Mouse (Mus musculus): ENCODE results near the gene Kcna5. TPM values are rescaled to one million over a fixed set of nuclear protein-coding genes. Genes with fewer than 3 reads are reported as not detected.

Gene Kcna5
- total and polyA plus RNA-seq, 2 experiments: under 0.01 TPM; not detected in 1

DNA sequence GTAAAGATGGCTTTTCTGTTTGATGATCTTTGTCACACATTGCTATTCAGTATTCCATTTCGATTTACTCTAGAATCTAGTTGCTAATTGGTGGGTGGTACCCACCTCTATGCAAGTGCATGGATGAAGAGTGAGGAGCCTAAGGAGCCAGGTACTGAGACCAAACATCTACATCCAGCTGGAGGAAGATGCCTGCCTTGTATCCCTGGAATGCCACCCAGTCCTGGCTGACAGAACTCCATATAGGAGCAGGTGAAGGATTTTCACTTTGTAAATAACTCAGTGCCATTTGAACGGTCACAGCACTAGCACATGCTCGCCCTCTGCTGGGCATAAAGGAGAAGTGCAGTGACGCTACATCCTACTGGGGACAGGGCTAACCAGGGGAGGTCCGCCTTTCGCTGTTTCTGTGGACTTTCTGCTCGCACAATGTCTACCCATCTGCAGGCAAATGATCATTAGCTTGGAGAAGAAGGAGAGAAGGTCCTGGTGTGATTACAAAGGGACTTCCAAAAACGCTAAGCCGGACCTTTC lies 16.7 kb upstream of the Kcna5 start:
- Histone ChIP-seq H3K79me2 (ENCODE audit: control insufficient read depth, insufficient read depth, low read length) (no peaks in the 10 kb centered on the region), H3K9ac (ENCODE audit: low read depth, low read length) (no peak overlapping the region), H3K27me3 (ENCODE audit: control insufficient read depth, insufficient read depth, low read length) (no peaks in the 10 kb centered on the region), H3K27ac (replicated peaks; ENCODE audit: insufficient read depth, low read depth, low read length) (no peak overlapping the region), H3K4me1 (ENCODE audit: control insufficient read depth, insufficient read depth, low read length) (no peaks in the 10 kb centered on the region), H3K36me3 (ENCODE audit: control insufficient read depth, insufficient read depth, low read length) (no peaks in the 10 kb centered on the region), H3K4me3 (ENCODE audit: insufficient read depth, low read depth, low read length) (no peak overlapping the region)
- TF ChIP-seq POLR2A (IDR thresholded peaks at IDR 0.05; ENCODE audit: extremely low read depth, insufficient read depth, low read length) (no peak), CTCF (IDR thresholded peaks at IDR 0.05; ENCODE audit: low read depth, low read length) (peak; percentile 90)
- peak; percentile 24 for DNase-seq (ENCODE audit: extremely low read depth, low read depth, low spot score)
- 14% methylated on average over 9 of the region's 9 CpGs for WGBS

DNA sequence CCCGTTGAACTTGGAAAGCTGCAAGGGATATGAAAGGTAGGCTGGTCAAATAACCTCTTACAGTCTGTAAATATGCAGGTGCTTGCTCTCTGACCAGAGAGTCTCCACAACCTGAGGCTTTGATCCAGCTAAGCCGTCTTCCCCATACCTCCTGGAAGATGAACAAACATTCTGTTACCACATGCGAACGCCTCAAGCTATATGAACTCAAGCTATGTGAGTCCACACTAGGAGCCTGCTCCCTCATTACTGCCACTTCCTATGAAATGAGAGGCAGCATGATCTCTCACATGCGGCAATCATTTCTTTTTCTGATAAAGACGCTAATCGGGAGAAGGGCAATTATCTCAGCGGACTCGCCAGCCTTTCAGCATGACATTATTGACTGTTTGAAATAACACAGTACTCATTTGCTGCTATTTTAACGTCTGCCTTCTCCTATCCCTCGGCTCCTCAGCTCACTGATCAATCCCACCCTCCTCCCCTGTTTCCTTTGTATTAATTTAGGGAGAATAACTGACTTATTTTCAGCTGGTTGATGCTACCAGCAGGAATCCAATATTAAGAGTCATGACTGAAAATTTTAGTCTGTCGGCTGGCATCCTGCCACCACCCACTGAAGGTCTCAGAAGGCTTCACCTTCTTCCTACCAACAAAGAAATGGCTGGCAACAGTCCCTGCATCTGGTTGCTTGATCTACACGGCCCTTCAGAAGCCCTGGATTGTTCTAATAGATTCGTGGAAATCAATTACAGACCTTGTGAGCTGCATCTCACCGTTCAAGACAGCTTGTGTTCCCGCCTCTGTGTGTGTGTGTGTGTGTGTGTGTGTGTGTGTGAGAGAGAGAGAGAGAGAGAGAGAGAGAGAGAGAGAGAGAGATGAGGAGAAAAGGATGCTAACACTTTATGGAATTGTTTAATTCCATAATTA lies 9.2 kb upstream of the Kcna5 start:
- Histone ChIP-seq H3K36me3 (ENCODE audit: control insufficient read depth, insufficient read depth, low read length) (no peaks in the 10 kb centered on the region), H3K4me3 (ENCODE audit: insufficient read depth, low read depth, low read length) (no peak overlapping the region), H3K27ac (replicated peaks; ENCODE audit: insufficient read depth, low read depth, low read length) (no peak overlapping the region), H3K9ac (ENCODE audit: low read depth, low read length) (no peak overlapping the region), H3K79me2 (ENCODE audit: control insufficient read depth, insufficient read depth, low read length) (no peaks in the 10 kb centered on the region), H3K4me1 (ENCODE audit: control insufficient read depth, insufficient read depth, low read length) (no peaks in the 10 kb centered on the region), H3K27me3 (ENCODE audit: control insufficient read depth, insufficient read depth, low read length) (no peaks in the 10 kb centered on the region)
- no peak for DNase-seq (ENCODE audit: extremely low read depth, low read depth, low spot score)
- WGBS: 63% methylated on average over 16 of the region's 16 CpGs
- TF ChIP-seq CTCF (IDR thresholded peaks at IDR 0.05; ENCODE audit: low read depth, low read length) (no peak), POLR2A (IDR thresholded peaks at IDR 0.05; ENCODE audit: extremely low read depth, insufficient read depth, low read length) (no peak)

DNA sequence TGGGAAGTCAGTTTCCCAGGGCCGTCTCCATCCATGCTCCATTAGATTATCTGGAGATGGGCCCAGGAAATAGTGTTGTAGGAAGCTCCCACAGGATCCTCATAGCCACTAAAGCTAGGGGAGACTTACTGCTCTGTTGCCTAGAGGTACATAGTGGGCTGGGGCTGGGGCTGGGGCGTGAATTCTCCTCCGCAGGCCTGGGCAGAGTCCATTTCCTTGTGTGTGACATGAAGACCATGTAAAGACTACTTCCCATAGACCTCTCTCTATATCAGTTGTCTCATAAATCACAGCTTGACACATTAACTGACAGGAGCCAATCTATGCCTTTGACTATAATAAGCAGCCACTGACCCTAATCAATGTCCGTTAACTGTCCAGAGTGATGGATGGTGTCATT lies 7.5 kb upstream of the Kcna5 start:
- H3K27me3 ChIP-seq (ENCODE audit: control insufficient read depth, insufficient read depth, low read length): no peaks in the 10 kb centered on the region
- no peaks in the 10 kb centered on the region for H3K4me1 ChIP-seq (ENCODE audit: control insufficient read depth, insufficient read depth, low read length)
- DNase-seq (ENCODE audit: extremely low read depth, low read depth, low spot score): no peak
- no peaks in the 10 kb centered on the region for H3K36me3 ChIP-seq (ENCODE audit: control insufficient read depth, insufficient read depth, low read length)
- TF ChIP-seq POLR2A (IDR thresholded peaks at IDR 0.05; ENCODE audit: extremely low read depth, insufficient read depth, low read length) (no peak), CTCF (IDR thresholded peaks at IDR 0.05; ENCODE audit: low read depth, low read length) (no peak)
- no peak overlapping the region for H3K4me3 ChIP-seq (ENCODE audit: insufficient read depth, low read depth, low read length)
- 83% methylated on average over 4 of the region's 4 CpGs for WGBS
- no peak overlapping the region for H3K27ac ChIP-seq (replicated peaks; ENCODE audit: insufficient read depth, low read depth, low read length)
- no peak overlapping the region for H3K9ac ChIP-seq (ENCODE audit: low read depth, low read length)
- H3K79me2 ChIP-seq (ENCODE audit: control insufficient read depth, insufficient read depth, low read length): no peaks in the 10 kb centered on the region

GRCm38 (mm10) chr6:126537512-126537911 lies 2.3 kb upstream of the Kcna5 start:
- no peak overlapping the region for H3K27ac ChIP-seq (replicated peaks; ENCODE audit: insufficient read depth, low read depth, low read length)
- no peaks in the 10 kb centered on the region for H3K4me1 ChIP-seq (ENCODE audit: control insufficient read depth, insufficient read depth, low read length)
- H3K9ac ChIP-seq (ENCODE audit: low read depth, low read length): no peak overlapping the region
- no peaks in the 10 kb centered on the region for H3K79me2 ChIP-seq (ENCODE audit: control insufficient read depth, insufficient read depth, low read length)
- no peak overlapping the region for H3K4me3 ChIP-seq (ENCODE audit: insufficient read depth, low read depth, low read length)
- DNase-seq (ENCODE audit: extremely low read depth, low read depth, low spot score): no peak
- TF ChIP-seq CTCF (IDR thresholded peaks at IDR 0.05; ENCODE audit: low read depth, low read length): no peak
- TF ChIP-seq POLR2A (IDR thresholded peaks at IDR 0.05; ENCODE audit: extremely low read depth, insufficient read depth, low read length): no peak
- 48% methylated on average over 2 of the region's 2 CpGs for WGBS
- H3K27me3 ChIP-seq (ENCODE audit: control insufficient read depth, insufficient read depth, low read length): no peaks in the 10 kb centered on the region
- no peaks in the 10 kb centered on the region for H3K36me3 ChIP-seq (ENCODE audit: control insufficient read depth, insufficient read depth, low read length)

DNA sequence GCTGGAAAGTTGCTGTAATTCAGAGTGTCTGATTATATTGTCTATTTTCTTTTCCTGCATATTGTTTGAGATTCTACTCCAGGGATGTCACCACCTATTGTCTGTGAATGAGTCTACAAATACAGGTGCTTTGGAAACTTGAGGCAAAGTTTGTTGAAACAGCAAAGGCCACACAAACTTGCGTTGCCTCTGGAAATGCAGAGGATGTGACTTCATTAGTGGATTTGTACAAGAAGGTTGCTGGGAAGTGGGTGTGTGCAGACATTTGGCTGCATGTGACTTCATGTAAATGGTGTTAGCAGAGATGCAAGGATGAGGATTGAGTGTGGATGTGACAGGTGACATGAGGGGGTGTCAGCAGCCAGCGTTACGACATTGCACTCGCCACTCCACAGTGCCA lies 1.7 kb upstream of the Kcna5 start:
- no peak overlapping the region for H3K27ac ChIP-seq (replicated peaks; ENCODE audit: insufficient read depth, low read depth, low read length)
- TF ChIP-seq POLR2A (IDR thresholded peaks at IDR 0.05; ENCODE audit: extremely low read depth, insufficient read depth, low read length) (no peak), CTCF (IDR thresholded peaks at IDR 0.05; ENCODE audit: low read depth, low read length) (no peak)
- no peak overlapping the region for H3K9ac ChIP-seq (ENCODE audit: low read depth, low read length)
- no peak overlapping the region for H3K4me3 ChIP-seq (ENCODE audit: insufficient read depth, low read depth, low read length)
- DNase-seq (ENCODE audit: extremely low read depth, low read depth, low spot score): no peak
- H3K4me1 ChIP-seq (ENCODE audit: control insufficient read depth, insufficient read depth, low read length): no peaks in the 10 kb centered on the region
- no peaks in the 10 kb centered on the region for H3K79me2 ChIP-seq (ENCODE audit: control insufficient read depth, insufficient read depth, low read length)
- H3K36me3 ChIP-seq (ENCODE audit: control insufficient read depth, insufficient read depth, low read length): no peaks in the 10 kb centered on the region
- H3K27me3 ChIP-seq (ENCODE audit: control insufficient read depth, insufficient read depth, low read length): no peaks in the 10 kb centered on the region
- WGBS: 54% methylated on average over 4 of the region's 4 CpGs

DNA sequence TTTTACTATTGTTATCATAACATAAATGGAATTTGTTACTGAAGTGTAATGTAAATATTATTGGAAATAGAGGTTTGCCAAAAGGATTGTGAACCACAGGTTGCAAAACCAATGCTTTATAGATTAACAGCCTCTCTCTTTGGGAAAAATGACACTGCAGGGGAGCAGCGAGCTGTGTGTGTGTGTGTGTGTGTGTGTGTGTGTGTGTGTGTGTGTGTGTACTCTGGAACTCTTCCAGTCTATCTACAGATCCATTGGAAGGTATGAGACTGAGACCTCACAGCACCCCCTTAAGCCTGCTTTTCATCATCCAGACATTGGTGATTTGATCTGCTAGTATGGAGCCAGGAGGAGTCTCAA lies 679 bp upstream of the Kcna5 start:
- no peak overlapping the region for H3K9ac ChIP-seq (ENCODE audit: low read depth, low read length)
- DNase-seq (ENCODE audit: extremely low read depth, low read depth, low spot score): no peak
- H3K4me3 ChIP-seq (ENCODE audit: insufficient read depth, low read depth, low read length): no peak overlapping the region
- no peaks in the 10 kb centered on the region; the same call in 1 of the 2 replicates for H3K27me3 ChIP-seq (ENCODE audit: control insufficient read depth, insufficient read depth, low read length)
- TF ChIP-seq CTCF (IDR thresholded peaks at IDR 0.05; ENCODE audit: low read depth, low read length) (no peak), POLR2A (IDR thresholded peaks at IDR 0.05; ENCODE audit: extremely low read depth, insufficient read depth, low read length) (no peak)
- no peaks in the 10 kb centered on the region for H3K79me2 ChIP-seq (ENCODE audit: control insufficient read depth, insufficient read depth, low read length)
- 14% methylated on average over 1 of the region's 1 CpGs for WGBS
- no peaks in the 10 kb centered on the region for H3K36me3 ChIP-seq (ENCODE audit: control insufficient read depth, insufficient read depth, low read length)
- H3K27ac ChIP-seq (replicated peaks; ENCODE audit: insufficient read depth, low read depth, low read length): no peak overlapping the region
- H3K4me1 ChIP-seq (ENCODE audit: control insufficient read depth, insufficient read depth, low read length): no peaks in the 10 kb centered on the region

Data from liver, adult 2 months (tissue).